Mouse (Mus musculus): ENCODE data around the gene Drosha. TPM values are rescaled to one million over a fixed set of nuclear protein-coding genes. Genes with fewer than 3 reads are reported as not detected.
A peak's percentile ranks its signal among the peaks of the same experiment; 100 is the strongest.

The Drosha gene
- polyA plus RNA-seq, 1 experiment: 43.1 TPM

DNA sequence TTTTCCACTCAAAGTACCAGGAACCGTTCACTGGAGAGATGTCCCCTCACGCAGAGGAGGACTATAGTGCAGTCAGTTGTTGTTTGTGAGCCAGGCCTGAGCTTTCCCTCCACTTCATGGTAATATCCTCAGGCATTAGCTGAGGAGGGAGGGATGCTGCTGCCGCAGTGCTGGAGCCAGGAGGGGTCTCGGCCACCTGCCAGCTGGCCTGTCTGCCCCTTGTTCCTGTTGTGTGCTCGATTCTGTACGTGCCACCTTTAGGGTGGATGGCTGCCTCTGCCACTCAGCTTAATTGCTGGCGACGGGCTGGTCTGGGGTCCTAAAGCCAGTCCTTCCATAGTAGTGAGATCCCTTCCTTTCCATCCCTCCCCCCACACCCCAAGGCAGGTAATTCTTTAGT, 28.9 kb downstream of the Drosha start:
- Histone ChIP-seq H3K9me3 (no peaks in the 10 kb centered on the region), H3K27me3 (replicated peaks) (no peaks in the 10 kb centered on the region), H3K4me1 (peaks cover 16% of the 10 kb centered on the region), H3K4me3 (replicated peaks) (no peak overlapping the region), H3K36me3 (replicated peaks; ENCODE audit: low read length) (peaks cover 92% of the 10 kb centered on the region)
- no peak for TF ChIP-seq GATA1 (IDR thresholded peaks at IDR 0.05; ENCODE audit: borderline replicate concordance, low read length)
- TF ChIP-seq FLI1 (IDR thresholded peaks at IDR 0.05; ENCODE audit: low read length): no peak

- H3K27me3 ChIP-seq (replicated peaks): no peaks in the 10 kb centered on the region
- no peaks in the 10 kb centered on the region for H3K9me3 ChIP-seq
- H3K4me3 ChIP-seq (replicated peaks): no peak overlapping the region
- TF ChIP-seq FLI1 (IDR thresholded peaks at IDR 0.05; ENCODE audit: low read length) (no peak), GATA1 (IDR thresholded peaks at IDR 0.05; ENCODE audit: borderline replicate concordance, low read length) (no peak)
- H3K4me1 ChIP-seq: peaks cover 34% of the 10 kb centered on the region
- peaks cover 91% of the 10 kb centered on the region for H3K36me3 ChIP-seq (replicated peaks; ENCODE audit: low read length)
Measured at GRCm38 (mm10) chr15:12856780-12857179, 32.2 kb downstream of the Drosha start.

- peak overlapping the region; percentile 39 for H3K4me3 ChIP-seq (replicated peaks)
- H3K36me3 ChIP-seq (replicated peaks; ENCODE audit: low read length): peaks cover 90% of the 10 kb centered on the region
- H3K27me3 ChIP-seq (replicated peaks): no peaks in the 10 kb centered on the region
- TF ChIP-seq FLI1 (IDR thresholded peaks at IDR 0.05; ENCODE audit: low read length) (no peak), GATA1 (IDR thresholded peaks at IDR 0.05; ENCODE audit: borderline replicate concordance, low read length) (no peak)
- H3K9me3 ChIP-seq: no peaks in the 10 kb centered on the region
- peaks cover 34% of the 10 kb centered on the region for H3K4me1 ChIP-seq
Measured at GRCm38 (mm10) chr15:12857840-12858516, 33.4 kb downstream of the Drosha start.

DNA sequence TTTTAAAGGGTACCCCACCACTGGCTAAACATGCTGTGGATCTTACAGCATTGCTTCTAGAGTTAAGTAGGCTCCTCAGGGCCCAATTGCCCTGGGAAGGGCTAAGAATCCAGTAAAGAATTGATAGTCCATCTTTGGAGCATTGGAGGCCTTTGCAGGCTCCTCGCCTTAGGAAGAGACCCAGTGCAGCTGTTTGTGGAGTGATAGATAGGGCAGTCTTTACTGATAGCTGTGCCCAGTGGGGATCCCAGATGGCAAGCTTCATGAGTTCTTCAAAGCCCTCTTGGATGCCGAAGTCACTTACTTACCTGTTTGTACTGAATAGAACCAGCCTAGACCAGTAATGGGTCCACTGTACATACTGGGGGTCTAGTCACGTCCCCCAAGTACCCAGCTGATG, 34.0 kb downstream of the Drosha start:
- H3K4me1 ChIP-seq: peaks cover 34% of the 10 kb centered on the region
- H3K9me3 ChIP-seq: no peaks in the 10 kb centered on the region
- H3K27me3 ChIP-seq (replicated peaks): no peaks in the 10 kb centered on the region
- H3K36me3 ChIP-seq (replicated peaks; ENCODE audit: low read length): peaks cover 88% of the 10 kb centered on the region
- H3K4me3 ChIP-seq (replicated peaks): no peak overlapping the region
- TF ChIP-seq GATA1 (IDR thresholded peaks at IDR 0.05; ENCODE audit: borderline replicate concordance, low read length) (no peak), FLI1 (IDR thresholded peaks at IDR 0.05; ENCODE audit: low read length) (no peak)

GRCm38 (mm10) chr15:12862061-12862460, 37.4 kb downstream of the Drosha start:
- Histone ChIP-seq H3K4me1 (peaks cover 28% of the 10 kb centered on the region), H3K9me3 (no peaks in the 10 kb centered on the region), H3K36me3 (replicated peaks; ENCODE audit: low read length) (peaks cover 86% of the 10 kb centered on the region), H3K27me3 (replicated peaks) (no peaks in the 10 kb centered on the region), H3K4me3 (replicated peaks) (no peak overlapping the region)
- TF ChIP-seq FLI1 (IDR thresholded peaks at IDR 0.05; ENCODE audit: low read length) (no peak), GATA1 (IDR thresholded peaks at IDR 0.05; ENCODE audit: borderline replicate concordance, low read length) (no peak)

- Histone ChIP-seq H3K36me3 (replicated peaks; ENCODE audit: low read length) (peaks cover 88% of the 10 kb centered on the region), H3K4me1 (peaks cover 16% of the 10 kb centered on the region), H3K4me3 (replicated peaks) (no peak overlapping the region), H3K9me3 (no peaks in the 10 kb centered on the region), H3K27me3 (replicated peaks) (no peaks in the 10 kb centered on the region)
- TF ChIP-seq GATA1 (IDR thresholded peaks at IDR 0.05; ENCODE audit: borderline replicate concordance, low read length) (no peak), FLI1 (IDR thresholded peaks at IDR 0.05; ENCODE audit: low read length) (no peak)
Measured at GRCm38 (mm10) chr15:12863669-12864068, 39.1 kb downstream of the Drosha start.

GRCm38 (mm10) chr15:12865595-12866314, 41.1 kb downstream of the Drosha start:
- Histone ChIP-seq H3K4me3 (replicated peaks) (no peak overlapping the region), H3K4me1 (peaks cover 6% of the 10 kb centered on the region), H3K9me3 (no peaks in the 10 kb centered on the region), H3K27me3 (replicated peaks) (no peaks in the 10 kb centered on the region), H3K36me3 (replicated peaks; ENCODE audit: low read length) (peaks cover 85% of the 10 kb centered on the region)
- no peak for TF ChIP-seq FLI1 (IDR thresholded peaks at IDR 0.05; ENCODE audit: low read length)
- TF ChIP-seq GATA1 (IDR thresholded peaks at IDR 0.05; ENCODE audit: borderline replicate concordance, low read length): no peak

DNA sequence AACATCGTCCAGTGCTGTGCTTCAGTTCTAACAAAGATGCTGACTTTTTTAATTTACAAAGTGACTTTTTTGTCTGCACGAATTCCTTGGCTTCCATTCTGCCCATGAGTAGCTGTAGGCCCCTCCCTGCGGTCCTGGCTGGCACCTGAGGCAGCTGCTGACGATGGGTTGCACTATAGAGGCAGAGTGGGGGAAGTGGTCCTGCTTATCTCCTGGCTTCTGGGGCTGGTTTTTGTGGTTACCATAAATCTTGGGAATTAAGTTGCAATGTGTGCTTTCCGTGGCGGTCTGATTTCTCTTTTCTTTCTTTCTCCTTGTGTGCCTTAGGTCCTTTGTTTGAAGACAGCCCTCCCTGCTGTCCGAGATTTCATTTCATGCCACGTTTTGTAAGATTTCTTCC, 42.7 kb downstream of the Drosha start:
- Histone ChIP-seq H3K4me3 (replicated peaks) (no peak overlapping the region), H3K27me3 (replicated peaks) (no peaks in the 10 kb centered on the region), H3K4me1 (peaks cover 5% of the 10 kb centered on the region), H3K9me3 (no peaks in the 10 kb centered on the region), H3K36me3 (replicated peaks; ENCODE audit: low read length) (peaks cover 80% of the 10 kb centered on the region)
- TF ChIP-seq GATA1 (IDR thresholded peaks at IDR 0.05; ENCODE audit: borderline replicate concordance, low read length) (no peak), FLI1 (IDR thresholded peaks at IDR 0.05; ENCODE audit: low read length) (no peak)

DNA sequence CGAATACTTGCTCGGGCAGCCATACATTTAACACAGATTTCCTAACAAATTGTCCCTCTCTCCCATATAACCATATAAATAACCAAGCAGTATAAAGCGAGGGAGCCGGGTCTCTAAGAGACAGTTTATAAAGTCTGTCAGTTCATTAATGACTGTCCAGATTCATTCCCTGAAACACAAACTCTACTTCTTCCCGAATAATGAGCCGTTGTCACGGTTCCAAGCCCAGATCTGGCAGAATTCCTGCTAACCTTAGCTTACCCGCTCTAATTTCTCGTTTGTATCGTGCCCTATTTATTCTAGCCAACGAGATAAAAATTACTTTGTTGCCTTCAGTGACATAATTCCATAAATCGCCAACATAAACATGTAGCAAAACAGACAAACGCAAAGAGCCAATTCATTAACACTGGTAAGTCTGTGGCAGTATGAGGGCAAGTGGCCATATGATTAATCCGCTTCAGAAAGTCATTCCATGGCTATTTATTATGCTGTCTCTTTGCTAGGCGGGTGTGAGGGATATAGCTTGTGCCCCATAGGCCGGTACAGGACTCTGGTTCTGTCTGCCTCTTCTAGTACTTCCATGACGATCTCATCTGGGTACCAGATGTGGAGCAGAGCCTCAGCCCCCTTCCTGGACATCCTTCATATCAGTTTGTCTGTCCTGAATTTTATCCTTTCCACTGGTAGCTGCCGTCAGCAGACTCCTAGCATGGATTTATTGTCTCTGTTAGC, 51.0 kb downstream of the Drosha start:
- Histone ChIP-seq H3K4me1 (peaks cover 6% of the 10 kb centered on the region), H3K27me3 (replicated peaks) (no peaks in the 10 kb centered on the region), H3K9me3 (no peaks in the 10 kb centered on the region), H3K36me3 (replicated peaks; ENCODE audit: low read length) (peaks cover 77% of the 10 kb centered on the region), H3K4me3 (replicated peaks) (no peak overlapping the region)
- TF ChIP-seq FLI1 (IDR thresholded peaks at IDR 0.05; ENCODE audit: low read length): no peak
- TF ChIP-seq GATA1 (IDR thresholded peaks at IDR 0.05; ENCODE audit: borderline replicate concordance, low read length): no peak

GRCm38 (mm10) chr15:12876266-12876665, 51.7 kb downstream of the Drosha start:
- H3K4me3 ChIP-seq (replicated peaks): no peak overlapping the region
- H3K9me3 ChIP-seq: no peaks in the 10 kb centered on the region
- peaks cover 77% of the 10 kb centered on the region for H3K36me3 ChIP-seq (replicated peaks; ENCODE audit: low read length)
- H3K4me1 ChIP-seq: peaks cover 6% of the 10 kb centered on the region
- no peak for TF ChIP-seq FLI1 (IDR thresholded peaks at IDR 0.05; ENCODE audit: low read length)
- TF ChIP-seq GATA1 (IDR thresholded peaks at IDR 0.05; ENCODE audit: borderline replicate concordance, low read length): no peak
- no peaks in the 10 kb centered on the region for H3K27me3 ChIP-seq (replicated peaks)
